Mouse (Mus musculus) heart, embryonic 13.5 days (tissue): ENCODE data around the gene Tmem260. TPM values are rescaled to one million over a fixed set of nuclear protein-coding genes. Genes with fewer than 3 reads are reported as not detected.

ENCODE experiments used
- ATAC-seq: fragments of 200-750 bp; cut with Nextera tagmentation; 2 replicates; pipeline ENCODE4 v1.8.0; 2017; ENCODE audit warnings: moderate TSS enrichment; ENCODE audit not compliant: insufficient number of reproducible peaks, low FRiP score, low TSS enrichment; ENCODE audit errors: extremely low read depth
- H3K27ac ChIP-seq: fragments of 300-500 bp; sonication (generic); replicated peaks from 2 replicates; pipeline ENCODE4 v1.5.1; 2015; ENCODE audit warnings: moderate library complexity, mild to moderate bottlenecking, inconsistent platforms
- H3K27me3 ChIP-seq: fragments of 300-500 bp; sonication (generic); replicated peaks from 2 replicates; pipeline ENCODE4 v1.6.1; 2015; ENCODE audit warnings: mild to moderate bottlenecking, inconsistent platforms
- H3K36me3 ChIP-seq: fragments of 300-500 bp; sonication (generic); 2 replicates; pipeline ENCODE4 v1.6.1; 2015; ENCODE audit warnings: mild to moderate bottlenecking, inconsistent platforms
- H3K4me1 ChIP-seq: fragments of 300-500 bp; sonication (generic); 2 replicates; pipeline ENCODE4 v1.6.1; 2015; ENCODE audit warnings: inconsistent platforms
- H3K4me2 ChIP-seq: fragments of 300-500 bp; sonication (generic); 2 replicates; pipeline ENCODE4 v1.6.1; 2015; ENCODE audit warnings: inconsistent platforms, mild to moderate bottlenecking, moderate library complexity
- H3K4me3 ChIP-seq: fragments of 300-500 bp; sonication (generic); 2 replicates; pipeline ENCODE4 v1.5.1; 2015; ENCODE audit warnings: moderate library complexity, mild to moderate bottlenecking, inconsistent platforms
- H3K9ac ChIP-seq: fragments of 300-500 bp; sonication (generic); 2 replicates; pipeline ENCODE4 v1.6.1; 2015; ENCODE audit warnings: inconsistent platforms, mild to moderate bottlenecking, moderate library complexity
- H3K9me3 ChIP-seq: fragments of 300-500 bp; sonication (generic); 2 replicates; pipeline ENCODE4 v1.6.1; 2016; ENCODE audit warnings: inconsistent platforms
- WGBS: fragments of 180-500 bp; shearing (Covaris S2); methylation state at CpG from one replicate; pipeline ENCODE4 v1.1.7; 2015; ENCODE audit warnings: mixed read lengths; 5-methylcytosine and 5-hydroxymethylcytosine counted together
- polyA plus RNA-seq: library from polyadenylated mRNA; unstranded; fragments of >200 nt; fragmentation: Nextera tagmentation; extraction: Ambion mirVana; gene quantifications from 2 replicates; pipeline ENCODE4 v1.2.1, GENCODE M21; 2015

The Tmem260 gene
- polyA plus RNA-seq, 1 experiment from 2014 or later: 12.2 TPM

DNA sequence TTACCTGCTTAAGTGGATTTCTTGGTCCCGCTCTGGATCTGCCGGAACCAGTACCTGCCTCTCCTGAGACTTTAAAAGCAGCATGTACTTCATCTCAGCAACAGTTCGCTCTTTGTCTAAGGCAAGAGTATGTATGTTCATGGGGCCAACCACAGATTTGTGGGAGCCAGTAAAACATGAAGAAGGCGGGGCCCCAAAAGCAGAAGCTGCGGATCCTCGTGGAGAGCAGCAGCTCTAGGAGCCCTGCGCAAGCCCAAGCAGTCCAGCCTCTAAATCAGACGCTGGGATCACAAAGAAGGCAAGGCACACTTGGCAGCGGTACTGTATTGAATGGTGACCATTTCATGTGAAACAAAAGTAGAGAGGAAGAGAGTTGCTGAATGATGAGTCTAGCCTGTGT lies 107.8 kb downstream of the Tmem260 start:
- WGBS: 85% methylated on average over 9 of the region's 9 CpGs
- ATAC-seq: no peak
- no peaks in the 10 kb centered on the region for H3K27me3 ChIP-seq

DNA sequence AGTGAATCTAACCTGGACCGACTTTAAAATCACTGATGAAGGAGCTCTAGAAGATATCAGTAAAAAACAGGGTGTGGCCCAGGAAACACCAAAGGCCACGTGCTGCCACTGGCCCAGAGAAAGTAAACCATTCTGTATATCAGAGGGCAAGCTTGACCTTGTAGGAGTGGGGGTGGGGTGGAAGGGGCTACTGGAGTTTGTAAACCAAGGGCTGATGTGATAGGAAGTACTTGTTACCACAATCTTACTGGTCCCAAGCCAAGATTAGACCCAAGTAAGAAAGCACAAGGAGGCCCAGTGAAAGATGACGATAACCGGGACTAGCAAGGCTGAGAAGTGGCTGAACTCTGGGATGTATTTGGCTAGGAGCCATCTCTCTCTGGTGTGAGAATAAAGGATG lies 113.1 kb downstream of the Tmem260 start:
- H3K9me3 ChIP-seq: no peaks in the 10 kb centered on the region
- 26% methylated on average over 4 of the region's 4 CpGs for WGBS
- H3K4me3 ChIP-seq: no peak overlapping the region
- ATAC-seq: no peak
- H3K4me1 ChIP-seq: peaks cover 10% of the 10 kb centered on the region
- no peaks in the 10 kb centered on the region for H3K36me3 ChIP-seq
- no peak overlapping the region for H3K4me2 ChIP-seq
- no peak overlapping the region for H3K27ac ChIP-seq
- H3K9ac ChIP-seq: no peak overlapping the region
- H3K27me3 ChIP-seq: no peaks in the 10 kb centered on the region

More for the DNA sequence above, 107.8 kb downstream of the Tmem260 start:
- no peak overlapping the region for H3K4me2 ChIP-seq
- H3K27ac ChIP-seq: no peak overlapping the region
- H3K9me3 ChIP-seq: no peaks in the 10 kb centered on the region
- peaks cover 3% of the 10 kb centered on the region for H3K4me1 ChIP-seq
- H3K36me3 ChIP-seq: no peaks in the 10 kb centered on the region
- H3K4me3 ChIP-seq: no peak overlapping the region
- H3K9ac ChIP-seq: no peak overlapping the region

DNA sequence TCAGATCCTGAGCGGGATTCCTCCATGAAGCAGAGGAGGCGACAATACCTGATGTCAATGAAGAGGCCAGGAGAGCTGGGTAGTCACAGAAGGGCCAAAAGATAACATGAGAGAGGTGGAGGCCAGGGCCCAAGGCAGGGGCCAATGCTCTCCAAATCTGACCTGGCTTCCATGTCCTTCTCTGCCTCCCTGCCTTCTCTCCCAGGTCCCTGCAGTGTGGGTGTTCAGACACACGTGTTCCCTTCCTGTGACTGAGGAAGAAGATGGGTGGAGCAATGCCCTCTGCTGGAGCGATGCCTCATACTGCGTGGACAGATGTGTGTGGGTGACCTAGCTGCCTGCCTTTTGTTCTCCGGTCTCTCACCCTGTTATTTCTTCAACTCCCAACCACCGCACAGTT lies 113.8 kb downstream of the Tmem260 start:
- Histone ChIP-seq H3K27ac (no peak overlapping the region), H3K36me3 (no peaks in the 10 kb centered on the region), H3K9me3 (no peaks in the 10 kb centered on the region), H3K27me3 (no peaks in the 10 kb centered on the region), H3K4me1 (peaks cover 11% of the 10 kb centered on the region), H3K4me3 (no peak overlapping the region), H3K9ac (no peak overlapping the region), H3K4me2 (no peak overlapping the region)
- WGBS: 68% methylated on average over 7 of the region's 7 CpGs
- ATAC-seq: no peak; the same call in 1 of the 2 replicates

DNA sequence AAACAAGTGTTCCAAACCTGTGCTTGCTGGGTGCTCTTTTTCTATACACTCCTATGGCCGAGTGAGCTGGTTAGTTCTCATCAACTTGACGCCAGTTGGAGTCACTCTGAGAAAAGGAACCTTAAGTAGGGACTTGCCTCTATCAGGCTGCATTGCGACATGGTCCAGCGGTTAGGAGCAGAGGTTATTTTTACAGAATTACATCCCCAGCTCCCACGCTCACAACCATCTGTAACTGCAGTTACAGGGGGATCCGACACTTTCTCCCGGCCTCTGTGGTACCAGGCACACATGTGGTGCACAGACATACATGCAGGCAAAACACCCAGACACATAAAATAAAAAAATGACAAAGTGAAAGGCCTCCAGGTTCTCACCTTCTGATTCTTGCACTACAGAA lies 120.7 kb downstream of the Tmem260 start:
- no peak overlapping the region for H3K27ac ChIP-seq
- no peaks in the 10 kb centered on the region for H3K36me3 ChIP-seq
- no peak overlapping the region for H3K4me2 ChIP-seq
- H3K4me3 ChIP-seq: no peak overlapping the region
- H3K4me1 ChIP-seq: peaks cover 11% of the 10 kb centered on the region
- no peak for ATAC-seq
- WGBS: 67% methylated on average over 7 of the region's 7 CpGs
- no peaks in the 10 kb centered on the region; the same call in 1 of the 2 replicates for H3K27me3 ChIP-seq
- H3K9ac ChIP-seq: no peak overlapping the region
- no peaks in the 10 kb centered on the region for H3K9me3 ChIP-seq

Other genes starting within 250 kb of the Tmem260 start
- 0.13 TPM in 1 of 2 replicates, not detected in the other for gene Otx2, start 227.7 kb downstream of the Tmem260 start, polyA plus RNA-seq